Mouse (Mus musculus) telencephalon, adult 2 months (tissue): ENCODE measurements at regions not wholly inside any gene's neighbourhood (a gene's known extent, or its start where the extent isn't known, plus 50 kb on each side); places are given as distances from the start of the nearest gene placed in this dataset.

Experiments
- DNase-seq: peaks from one replicate; pipeline ENCODE4 v3.0.0-alpha.2; 2011; ENCODE audit warnings: low read depth, low spot score

DNA sequence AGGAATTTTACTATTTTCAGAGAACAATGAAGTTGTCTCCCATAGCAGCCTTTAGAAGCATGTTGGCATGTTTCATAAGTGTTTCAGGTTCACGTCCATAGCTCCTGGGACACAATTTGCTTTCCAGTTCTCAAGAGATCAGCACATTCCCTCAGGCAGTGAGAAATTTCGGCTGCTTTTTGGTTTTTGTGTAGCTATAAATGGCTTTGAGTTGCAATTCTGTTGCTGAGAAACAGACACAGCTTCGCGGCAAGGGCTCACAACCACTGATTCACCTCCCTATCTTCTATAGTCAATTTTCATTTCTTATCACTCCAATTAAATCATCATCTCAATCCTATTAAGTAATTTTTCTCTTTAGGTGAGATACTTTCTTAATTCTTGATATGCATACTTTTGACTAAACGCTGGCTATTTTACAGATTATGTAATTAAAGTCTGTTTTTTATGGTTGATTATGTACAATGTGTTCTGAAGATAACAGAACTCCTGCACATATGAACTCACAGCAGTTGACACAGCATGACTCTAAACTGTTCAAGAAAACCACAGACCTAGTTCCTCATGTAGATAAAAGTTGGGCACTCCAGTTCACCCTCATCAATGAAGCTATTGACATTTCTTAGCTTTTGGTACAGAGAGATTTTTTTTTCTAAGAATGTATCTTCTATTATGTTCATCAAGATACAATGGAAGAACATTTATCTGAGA is 694.1 kb upstream of the Gm21833 start:
- DNase-seq: peak; percentile 18

DNA sequence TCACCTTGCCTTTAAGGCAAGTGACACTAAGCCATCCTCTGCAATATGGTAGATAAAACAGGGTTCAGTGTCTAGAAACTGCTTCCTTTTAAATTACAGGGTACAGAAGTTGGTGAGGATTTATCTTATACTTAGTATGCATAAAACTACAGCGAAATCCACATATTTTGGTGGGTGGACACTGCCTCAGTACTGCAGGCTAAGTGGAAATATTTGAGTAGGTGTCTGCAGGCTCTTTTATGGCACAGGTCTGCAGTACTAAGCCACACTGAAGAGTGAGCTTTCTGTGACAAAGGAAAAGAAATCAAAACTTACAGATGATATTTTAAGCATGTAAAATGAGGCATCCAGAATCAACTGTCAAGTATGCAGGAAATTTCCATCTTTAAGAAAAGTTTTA is 692.9 kb upstream of the Gm21833 start:
- DNase-seq: peak; percentile 9

DNA sequence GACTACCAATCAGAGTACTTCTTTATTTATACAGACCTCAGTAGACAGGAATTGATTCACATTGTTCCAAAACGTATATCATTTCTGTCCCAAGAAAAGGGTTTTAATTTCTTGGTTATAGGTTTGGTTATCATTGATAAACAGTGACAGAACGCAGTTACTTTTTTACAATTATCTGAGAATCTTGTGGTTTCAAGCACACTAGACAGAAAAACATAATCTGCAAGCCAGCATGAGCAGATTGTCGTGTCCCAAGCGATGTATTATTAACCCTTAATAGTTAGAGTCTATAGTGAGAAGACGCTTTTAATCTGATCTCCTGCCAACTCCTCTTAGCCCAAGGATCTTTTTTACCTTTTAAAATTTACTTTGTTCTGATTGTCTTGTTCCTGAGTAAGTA is 645.4 kb upstream of the Gm21833 start:
- DNase-seq: no peak

DNA sequence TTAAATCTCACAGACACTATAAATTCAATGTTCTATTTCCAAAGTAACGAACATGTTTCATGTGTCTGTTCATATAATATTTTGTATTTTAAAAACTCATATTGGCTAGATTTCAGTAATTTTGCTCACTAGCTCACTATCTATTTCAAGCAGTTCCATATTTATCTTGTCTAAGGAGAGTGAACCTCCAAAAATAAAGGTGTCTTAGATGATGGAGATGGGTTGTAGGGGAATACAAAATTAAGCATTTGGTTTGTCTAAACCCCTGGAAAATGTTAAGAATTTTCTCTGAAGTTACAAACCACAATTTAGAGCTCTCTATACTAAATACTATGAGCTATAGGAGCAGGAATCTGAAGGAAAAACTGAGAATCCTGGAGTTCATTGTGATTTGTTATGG is 595.3 kb upstream of the Gm21833 start:
- DNase-seq: peak; percentile 4

DNA sequence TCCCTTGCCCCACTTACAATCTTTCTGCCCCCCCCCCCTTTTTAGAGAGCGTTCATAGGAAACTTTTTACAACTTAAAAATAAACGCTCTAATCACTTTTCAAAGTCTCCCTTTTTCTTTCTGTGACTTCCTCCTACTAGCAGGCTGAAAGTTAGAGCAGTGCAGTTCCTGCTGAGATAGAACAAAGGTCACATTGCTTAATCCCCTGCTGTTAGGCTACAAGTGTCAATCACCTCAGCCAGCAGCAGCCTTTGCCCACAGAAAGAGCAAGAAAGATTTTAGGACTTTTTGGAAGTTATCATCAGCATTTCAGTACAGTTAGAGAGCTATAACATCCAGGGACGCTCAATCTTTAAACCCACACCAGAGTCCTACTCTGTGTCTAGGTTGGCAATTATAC is 584.3 kb upstream of the Gm21833 start:
- DNase-seq: no peak
